Comparison of ENCODE assay signal across 7 mouse cellular contexts in genomic region chr4:98101153-98102096, GRCm38 (mm10).
DNase-seq lines count a peak whose midpoint lies in the region; ATAC-seq lines count a peak whose summit lies in the region.

No protein-coding gene starts in this region.

- H3K4me1 ChIP-seq in heart, embryonic 15.5 days (replicated peaks) = peaks cover 42% of the 10 kb centered on the region
- H3K4me1 ChIP-seq in limb, embryonic 13.5 days = peaks cover 79% of the 10 kb centered on the region
- H3K4me1 ChIP-seq in intestine, embryonic 16.5 days (ENCODE audit: control insufficient read depth, insufficient read depth, low read length) = peaks cover 10% of the 10 kb centered on the region

- WGBS in heart, embryonic 15.5 days = 47% methylated on average over 10 of the region's 10 CpGs
- WGBS in limb, embryonic 13.5 days = 46% methylated on average over 10 of the region's 10 CpGs
- 69% methylated on average over 10 of the region's 10 CpGs for WGBS in intestine, embryonic 16.5 days

- no peak overlapping the region for H3K4me3 ChIP-seq in heart, embryonic 15.5 days
- H3K4me3 ChIP-seq in limb, embryonic 13.5 days = no peak overlapping the region
- H3K4me3 ChIP-seq in intestine, embryonic 16.5 days (ENCODE audit: low read length) = no peak overlapping the region

- H3K27ac ChIP-seq in heart, embryonic 15.5 days = peak overlapping the region; percentile 39
- peak overlapping the region; percentile 61 for H3K27ac ChIP-seq in limb, embryonic 13.5 days
- no peak overlapping the region for H3K27ac ChIP-seq in intestine, embryonic 16.5 days (ENCODE audit: low read length)

- 0 out of 2 replicates have a peak overlapping the region, but pooled peaks have one; percentile 6 for H3K4me2 ChIP-seq in heart, embryonic 15.5 days
- H3K4me2 ChIP-seq in limb, embryonic 13.5 days (replicated peaks) = no peak overlapping the region
- no peak overlapping the region for H3K4me2 ChIP-seq in intestine, embryonic 16.5 days (ENCODE audit: low read depth, low read length)

- no peaks in the 10 kb centered on the region for H3K36me3 ChIP-seq in heart, embryonic 15.5 days
- H3K36me3 ChIP-seq in limb, embryonic 13.5 days = peaks cover 6% of the 10 kb centered on the region
- no peaks in the 10 kb centered on the region for H3K36me3 ChIP-seq in intestine, embryonic 16.5 days (ENCODE audit: control insufficient read depth, insufficient read depth, low read length)

- H3K9ac ChIP-seq in heart, embryonic 15.5 days = 0 out of 2 replicates have a peak overlapping the region, but pooled peaks have one; percentile 17
- no peak overlapping the region for H3K9ac ChIP-seq in limb, embryonic 13.5 days
- H3K9ac ChIP-seq in intestine, embryonic 16.5 days (ENCODE audit: low read depth, low read length) = no peak overlapping the region

- no peaks in the 10 kb centered on the region for H3K9me3 ChIP-seq in heart, embryonic 15.5 days (replicated peaks)
- no peaks in the 10 kb centered on the region for H3K9me3 ChIP-seq in limb, embryonic 13.5 days
- no peaks in the 10 kb centered on the region for H3K9me3 ChIP-seq in intestine, embryonic 16.5 days (ENCODE audit: control insufficient read depth, low read length)

- no peak for ATAC-seq in heart, embryonic 15.5 days (replicated peaks; ENCODE audit: insufficient number of reproducible peaks, insufficient read depth, low FRiP score, low read depth)
- ATAC-seq in limb, embryonic 13.5 days (ENCODE audit: low FRiP score, low read depth) = no peak
- ATAC-seq in intestine, embryonic 16.5 days = no peak

- H3K27me3 ChIP-seq in heart, embryonic 15.5 days = no peaks in the 10 kb centered on the region
- no peaks in the 10 kb centered on the region for H3K27me3 ChIP-seq in limb, embryonic 13.5 days
- no peaks in the 10 kb centered on the region for H3K27me3 ChIP-seq in intestine, embryonic 16.5 days (replicated peaks; ENCODE audit: control insufficient read depth, insufficient read depth, low read length)

- DNase-seq in 416B (ENCODE audit: low read depth) = peak; percentile 72
- peak; percentile 16 for DNase-seq in T-cell, adult 2 months (ENCODE audit: low spot score)
- no peak for DNase-seq in lung, postnatal 4 days
- DNase-seq in adrenal gland, adult 18-20 months (ENCODE audit: low spot score in 2 of 2) = no peak

Comparison
In these comparisons a context has a peak if more than half of its experiments do, and no peak if none do; other contexts are left out.
1. DNase-seq: peak in 416B (single experiment) and T-cell, adult 2 months (single experiment); none in lung, postnatal 4 days (0 of 2) and adrenal gland, adult 18-20 months (0 of 2).